Mouse (Mus musculus) erythroid progenitor cell, adult 5-6 weeks (primary cell): ENCODE measurements around the gene Paox. TPM values are rescaled to one million over a fixed set of nuclear protein-coding genes. Genes with fewer than 3 reads are reported as not detected.
"Not testable (repeated sequence)": the region's sequence is repeated elsewhere in the genome, so short reads cannot be mapped to it uniquely, and the experiment has no call there.

ENCODE experiments used
- ATAC-seq: replicated peaks from 2 replicates; pipeline ENCODE4 v1.8.0; 2016; ENCODE audit warnings: moderate number of reproducible peaks, mild to moderate bottlenecking, moderate TSS enrichment, inconsistent platforms; ENCODE audit not compliant: poor library complexity, low FRiP score, severe bottlenecking
- total RNA-seq, 2 experiments: library from RNA; stranded (forward) in 1 of 2; stranded (reverse) in 1 of 2; fragments of 150-400 nt in 1 of 2; fragments of 186-747, 209-891 nt in 1 of 2; gene quantifications; 2 replicates each; pipeline versions ENCODE4 v1.2.3 to v1.2.4; 2015 to 2017; ENCODE audit warnings: low replicate concordance in 2 of 2

Gene Paox
- total RNA-seq, 2 experiments from 2014 or later = 2.0 TPM; not detected in 1

DNA sequence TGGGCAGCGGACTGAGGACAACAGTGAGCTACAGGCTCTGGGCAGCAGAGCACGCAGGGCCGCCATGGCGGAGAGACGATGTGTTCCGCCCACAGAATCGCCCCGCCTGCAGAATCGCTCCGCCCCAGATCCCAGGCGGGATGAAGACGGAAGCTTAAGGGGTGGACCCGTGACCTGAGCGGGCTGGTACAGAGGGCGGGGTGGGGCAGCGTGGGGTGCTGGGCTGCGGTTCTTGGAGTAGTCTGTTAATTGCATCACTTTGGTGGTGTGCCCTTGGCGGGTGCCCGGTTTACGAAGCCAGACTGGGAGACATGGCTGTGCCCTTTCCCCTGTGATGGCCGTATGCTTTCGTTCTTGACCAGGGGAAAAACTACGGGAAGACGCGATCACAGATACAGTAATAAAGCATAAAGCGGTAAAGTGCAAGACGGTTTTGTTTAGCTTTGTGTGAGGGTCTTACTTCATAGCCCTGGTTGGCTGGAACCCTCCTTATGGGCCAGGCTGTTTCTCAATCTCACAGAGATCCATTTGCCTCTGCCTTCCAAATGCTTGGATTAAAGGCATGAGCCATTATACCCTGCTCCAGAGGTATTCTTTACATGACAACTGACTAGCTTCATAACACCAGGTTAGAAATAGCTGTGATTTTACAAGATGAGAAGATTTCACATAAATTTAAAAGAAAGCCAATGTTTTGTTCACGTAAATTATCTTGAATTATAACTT, 893 bp downstream of the Paox start, which contains the start of gene Echs1:
Gene Echs1 (minus strand): TSS at position 148 of the 726 bp plus-strand sequence.
- peak; percentile 99 for ATAC-seq

GRCm38 (mm10) chr7:140120484-140120883, 4.9 kb downstream of the Paox start:
- ATAC-seq = no peak

GRCm38 (mm10) chr7:140121338-140121910, 5.8 kb downstream of the Paox start:
- ATAC-seq = no peak

DNA sequence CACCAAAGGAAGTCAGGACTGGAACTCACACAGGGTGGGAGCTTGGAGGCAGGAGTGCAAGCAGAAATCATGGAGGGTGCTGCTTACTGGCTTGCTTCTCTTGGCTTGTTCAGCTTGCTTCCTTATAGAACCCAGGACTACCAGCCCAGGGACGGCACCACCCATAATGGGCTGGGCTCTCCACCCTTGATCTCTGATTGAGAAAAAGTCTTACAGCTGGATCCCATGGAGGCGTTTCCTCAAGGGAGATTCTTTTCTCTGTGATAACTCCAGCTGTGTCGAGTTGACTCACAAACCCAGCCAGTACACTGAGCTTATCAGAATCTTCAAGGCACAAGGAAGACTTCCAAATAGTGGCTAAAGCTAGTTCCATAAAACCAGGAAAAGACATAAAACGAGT, 7.2 kb downstream of the Paox start:
- no peak for ATAC-seq

DNA sequence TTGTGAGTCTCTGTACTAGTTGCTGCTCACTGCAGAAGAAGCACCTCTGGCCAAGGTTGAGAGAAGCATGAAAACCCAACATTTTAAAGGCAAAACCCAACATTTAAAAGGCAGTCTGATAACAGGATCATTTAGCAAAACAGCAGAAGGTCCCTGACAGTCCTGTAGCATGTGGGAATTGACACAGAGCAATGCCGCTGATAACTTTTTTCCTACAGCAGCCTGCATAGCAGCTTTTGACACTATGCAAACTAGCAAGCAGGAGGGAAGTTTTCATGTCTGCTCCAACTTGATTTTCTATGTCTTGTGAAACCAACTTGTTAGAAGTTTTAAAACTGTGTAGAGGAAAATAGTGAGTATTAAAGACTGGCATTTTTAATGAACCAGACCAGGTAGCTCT, 8.8 kb downstream of the Paox start:
- ATAC-seq = no peak

- peak; percentile 96 for ATAC-seq
Measured at GRCm38 (mm10) chr7:140125278-140126021, 9.9 kb downstream of the Paox start.

GRCm38 (mm10) chr7:140126022-140126350, 10.4 kb downstream of the Paox start:
- ATAC-seq = no peak

- ATAC-seq = no peak
Measured at GRCm38 (mm10) chr7:140126934-140127333, 11.3 kb downstream of the Paox start.

GRCm38 (mm10) chr7:140127911-140128310, 12.3 kb downstream of the Paox start:
- ATAC-seq = no peak

GRCm38 (mm10) chr7:140132184-140132583, 16.6 kb downstream of the Paox start:
- ATAC-seq = not testable (repeated sequence)

DNA sequence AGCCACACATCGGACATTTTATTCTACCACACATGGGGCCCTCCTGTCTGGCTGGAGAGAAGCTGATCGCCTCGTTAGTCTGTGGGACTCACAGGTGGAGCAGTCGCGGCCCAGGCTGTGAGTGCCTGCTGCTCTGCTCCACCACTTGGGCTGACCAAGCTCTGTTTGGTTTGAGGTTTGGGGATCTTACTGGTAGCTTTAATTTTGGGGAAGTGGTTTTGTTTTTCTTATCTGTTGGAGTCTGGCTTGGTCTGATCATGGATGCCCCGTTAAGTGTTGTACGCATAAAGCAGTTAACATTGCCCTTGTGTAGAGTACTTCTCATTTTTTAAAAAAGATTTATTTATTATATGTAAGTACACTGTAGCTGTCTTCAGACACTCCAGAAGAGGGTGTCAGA, 18.4 kb downstream of the Paox start:
- ATAC-seq = not testable (repeated sequence)

GRCm38 (mm10) chr7:140135106-140135770, 19.6 kb downstream of the Paox start:
- no peak for ATAC-seq

GRCm38 (mm10) chr7:140137135-140138020, 21.8 kb downstream of the Paox start, which contains the start of gene Mtg1:
Mtg1 (plus strand) TSS chr7:140137564.
- ATAC-seq = peak; percentile 93

DNA sequence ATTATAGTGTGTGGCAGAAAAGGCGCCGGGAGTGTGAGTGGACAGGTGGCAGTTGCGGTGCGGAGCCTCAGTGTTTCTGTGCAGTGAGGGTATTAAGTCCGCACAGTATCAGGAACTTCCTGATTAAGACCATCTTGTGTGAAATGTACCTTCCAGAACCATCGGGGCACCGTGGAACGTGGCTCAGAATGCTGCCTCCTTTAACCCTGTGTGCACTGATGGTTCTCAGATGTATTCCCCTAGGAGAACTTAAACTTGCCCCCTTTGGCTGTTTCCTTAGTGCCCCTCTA, 22.4 kb downstream of the Paox start:
- ATAC-seq = no peak; the same call in 1 of the 2 replicates

DNA sequence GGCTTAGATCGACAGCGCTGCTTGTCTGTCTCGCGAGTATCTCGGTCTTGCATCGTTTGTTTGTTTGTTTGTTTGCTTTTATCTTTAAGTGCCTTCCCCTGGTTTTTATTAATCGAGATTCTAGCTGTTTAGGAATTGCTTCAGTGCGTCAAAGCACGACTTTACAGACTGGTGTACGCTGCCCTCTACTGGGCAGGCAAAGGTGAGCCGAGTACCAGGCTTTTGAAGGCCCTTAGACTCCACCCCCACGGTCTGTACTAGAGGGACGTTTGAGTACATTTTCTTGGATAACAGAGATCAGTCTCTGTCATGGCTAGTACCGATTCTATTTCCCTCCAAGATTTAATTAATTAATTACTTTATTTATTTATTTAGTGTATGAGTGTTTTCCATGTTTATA, 25.8 kb downstream of the Paox start:
- ATAC-seq = no peak

- no peak for ATAC-seq
Measured at GRCm38 (mm10) chr7:140144550-140144949, 29.0 kb downstream of the Paox start.

DNA sequence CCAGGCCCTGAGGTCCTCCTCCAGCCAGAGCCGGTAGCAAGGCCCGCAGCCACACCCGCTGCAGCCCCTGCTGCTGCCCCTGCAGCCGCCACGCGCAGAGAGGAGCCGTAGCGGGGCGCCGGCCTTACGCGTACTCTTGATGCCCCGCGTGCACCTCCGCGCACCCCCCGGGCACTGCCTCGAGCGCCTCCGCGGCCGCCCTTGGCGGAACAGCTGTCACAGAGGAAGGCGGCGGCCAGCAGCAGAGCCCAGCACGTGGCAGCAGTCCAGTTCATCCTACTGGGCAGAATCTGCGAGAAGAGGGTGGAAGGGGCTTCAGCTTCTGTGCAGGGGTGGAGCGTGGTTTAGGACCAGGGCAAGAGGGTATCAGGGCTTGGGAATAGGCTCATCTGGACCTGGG, 37.8 kb downstream of the Paox start:
- ATAC-seq = no peak

DNA sequence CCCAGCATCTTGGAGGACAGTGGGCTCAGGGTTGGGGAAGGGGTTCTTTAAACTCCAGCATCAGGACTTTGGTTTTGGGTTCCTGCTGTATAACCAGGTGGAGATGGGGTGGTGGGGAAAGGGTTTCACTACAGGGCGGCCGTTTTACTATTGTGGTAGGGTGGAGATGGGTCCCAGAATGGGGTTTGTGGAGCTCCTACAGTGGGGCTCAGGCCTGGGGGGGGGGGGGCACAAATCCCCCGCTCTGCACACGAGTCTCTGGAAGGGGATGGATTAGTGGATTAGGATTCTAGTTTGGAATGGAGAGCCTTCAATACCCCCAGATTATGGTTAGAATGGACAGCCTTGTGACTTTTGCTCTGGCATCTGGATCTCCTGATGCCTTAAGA, 38.2 kb downstream of the Paox start:
- ATAC-seq = no peak

- no peak for ATAC-seq
Measured at GRCm38 (mm10) chr7:140154218-140154927, 38.8 kb downstream of the Paox start, which contains the start of gene Sprn. Sprn (minus strand) TSS chr7:140154877.
